Mouse (Mus musculus) T-helper 1 cell (primary cell): Measurements from ENCODE around the gene Spry1.

Experiments
- in situ Hi-C: fragments of 300-600 bp; cut with MboI, MseI; formaldehyde crosslinking; loops from one replicate; pipeline ENCODE4 v1.15.1; 2025; ENCODE audit warnings: high pct_unique_total_duplicates

Gene Spry1

GRCm38 (mm10) chr3:37640810-37641209 is 1.1 kb downstream of the Spry1 start:
- in situ Hi-C loops, result no loop called here

DNA sequence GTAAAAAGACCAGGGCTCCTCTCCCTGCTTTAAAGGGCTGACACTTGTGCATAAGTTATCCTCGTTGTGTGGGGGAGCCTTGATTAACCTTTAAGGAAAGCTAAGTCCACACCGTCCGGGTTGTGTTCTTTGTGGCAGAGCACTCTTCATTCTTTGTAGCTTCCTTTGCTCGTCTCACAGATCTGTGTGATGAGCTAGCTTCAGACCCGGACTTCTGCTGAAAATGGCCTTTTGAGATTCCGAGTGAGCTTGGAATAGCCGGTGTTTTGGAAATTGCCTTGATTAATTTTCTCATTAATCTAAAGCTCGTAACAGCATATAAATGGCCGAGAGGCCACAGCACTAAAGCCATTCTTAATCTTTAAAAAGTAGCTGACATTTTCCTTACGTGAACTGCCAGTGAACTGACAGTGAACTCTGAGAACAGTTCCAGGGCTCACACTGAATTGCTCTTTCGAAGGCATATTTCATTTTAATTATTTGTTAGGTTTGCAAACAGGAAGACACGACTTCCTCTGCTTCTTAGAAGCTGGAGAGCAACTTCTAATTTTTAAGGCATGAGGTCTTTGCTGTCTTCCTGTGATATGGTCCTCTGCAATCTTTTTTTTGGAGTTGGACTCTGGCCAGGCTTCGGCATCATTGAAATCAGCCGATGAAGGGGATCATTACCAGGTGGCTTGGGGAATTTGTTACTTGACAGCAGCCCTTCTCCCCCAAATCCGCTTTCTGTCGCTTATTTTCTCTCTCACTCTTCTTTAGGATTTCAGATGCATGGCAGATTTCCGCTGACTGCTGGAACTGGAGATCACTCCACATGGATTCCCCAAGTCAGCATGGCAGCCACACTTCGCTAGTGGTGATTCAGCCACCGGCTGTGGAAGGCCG is 2.3 kb downstream of the Spry1 start:
- in situ Hi-C loops, result no loop called here

GRCm38 (mm10) chr3:37642681-37643214 is 3.0 kb downstream of the Spry1 start:
- in situ Hi-C loops, result no loop called here

GRCm38 (mm10) chr3:37643411-37643810 is 3.7 kb downstream of the Spry1 start:
- in situ Hi-C loops, result no loop called here

DNA sequence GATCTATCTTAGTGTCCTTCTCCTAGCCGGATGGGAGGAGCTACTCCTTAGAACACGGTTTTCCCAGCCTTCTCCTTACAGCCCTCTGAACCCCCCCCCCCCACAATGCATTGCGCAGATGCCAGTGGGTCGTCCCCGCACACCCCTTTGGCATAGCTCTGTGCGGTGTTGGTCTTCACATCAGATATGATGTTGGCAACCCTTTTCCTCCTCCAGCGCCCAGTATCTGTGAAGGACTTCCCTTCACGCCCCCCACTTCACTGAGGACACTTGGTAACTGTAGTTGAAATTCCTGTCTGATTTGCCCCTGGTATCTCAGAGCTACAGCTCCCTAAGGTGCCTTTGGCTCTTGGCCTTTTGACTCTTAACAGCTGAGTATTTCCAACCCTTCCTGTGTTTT is 4.2 kb downstream of the Spry1 start:
- in situ Hi-C loops, result no loop called here

GRCm38 (mm10) chr3:37645061-37645460 is 5.3 kb downstream of the Spry1 start:
- in situ Hi-C loops, result no loop called here

GRCm38 (mm10) chr3:37646221-37646620 is 6.5 kb downstream of the Spry1 start:
- in situ Hi-C loops, result no loop called here

DNA sequence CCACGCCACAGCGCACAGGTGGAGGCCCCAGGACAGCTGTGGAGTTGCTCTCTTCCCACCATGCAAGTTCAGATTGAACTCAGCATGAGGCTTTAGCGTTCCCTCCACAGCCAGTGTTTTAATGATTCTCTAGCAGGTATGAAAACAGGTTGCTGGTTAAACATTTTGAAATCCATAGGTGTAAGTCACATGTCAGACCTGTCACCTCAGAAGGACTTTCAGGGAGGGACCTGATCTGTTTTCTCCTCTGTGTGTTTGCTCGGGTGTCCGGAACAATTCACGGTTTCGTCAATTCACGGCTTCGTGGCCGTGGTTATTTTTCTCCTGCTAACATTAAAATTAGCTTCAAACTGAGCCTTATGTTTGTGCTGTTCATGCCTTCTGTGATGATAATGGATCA is 7.5 kb downstream of the Spry1 start:
- in situ Hi-C loops, result no loop called here

DNA sequence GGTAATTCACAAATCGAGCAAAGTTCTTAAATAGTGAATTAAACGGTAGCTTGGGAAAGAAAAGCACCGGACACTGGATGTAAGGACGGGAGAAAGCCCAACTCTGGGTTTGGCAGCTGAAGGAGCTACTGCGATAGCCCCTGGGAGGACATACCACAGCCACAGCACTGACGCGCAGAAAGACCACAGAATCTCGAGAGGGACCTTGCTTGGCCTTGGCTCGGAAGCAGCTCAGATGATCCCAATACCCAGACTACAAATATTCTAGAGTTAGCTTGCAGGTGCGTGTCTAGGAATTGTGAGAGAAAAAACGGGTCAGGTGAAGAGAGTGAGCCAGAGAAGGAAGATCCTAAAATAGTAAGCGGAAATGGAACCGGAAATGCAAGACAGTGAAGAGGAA is 8.5 kb downstream of the Spry1 start:
- in situ Hi-C loops, result no loop called here

GRCm38 (mm10) chr3:37649281-37649680 is 9.5 kb downstream of the Spry1 start:
- in situ Hi-C loops, result no loop called here

DNA sequence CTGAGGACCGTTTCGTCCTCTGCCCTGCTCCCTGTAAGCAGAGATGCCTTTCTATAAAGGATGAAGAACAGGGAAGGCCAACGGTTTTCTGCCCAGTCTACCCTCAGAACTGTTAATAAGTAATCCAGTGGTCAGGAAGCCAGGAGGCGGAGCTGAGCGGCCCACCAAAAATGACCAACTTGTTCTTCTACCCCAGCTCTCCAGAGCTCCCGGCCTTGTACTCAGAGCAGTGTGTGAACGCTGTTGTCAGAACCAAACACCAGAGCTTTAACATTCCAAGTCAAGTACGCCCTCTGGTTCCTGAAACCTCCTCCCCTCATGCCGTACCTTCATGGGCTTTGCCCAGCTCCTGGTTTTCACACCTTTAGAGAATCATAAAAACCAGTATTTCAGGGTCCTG is 12.8 kb downstream of the Spry1 start:
- in situ Hi-C loops, result loop anchor here (10.0 to 25.0 kb wide), 3 partner anchors 178 to 515 kb away; partner anchors contain the start of gene Il2

DNA sequence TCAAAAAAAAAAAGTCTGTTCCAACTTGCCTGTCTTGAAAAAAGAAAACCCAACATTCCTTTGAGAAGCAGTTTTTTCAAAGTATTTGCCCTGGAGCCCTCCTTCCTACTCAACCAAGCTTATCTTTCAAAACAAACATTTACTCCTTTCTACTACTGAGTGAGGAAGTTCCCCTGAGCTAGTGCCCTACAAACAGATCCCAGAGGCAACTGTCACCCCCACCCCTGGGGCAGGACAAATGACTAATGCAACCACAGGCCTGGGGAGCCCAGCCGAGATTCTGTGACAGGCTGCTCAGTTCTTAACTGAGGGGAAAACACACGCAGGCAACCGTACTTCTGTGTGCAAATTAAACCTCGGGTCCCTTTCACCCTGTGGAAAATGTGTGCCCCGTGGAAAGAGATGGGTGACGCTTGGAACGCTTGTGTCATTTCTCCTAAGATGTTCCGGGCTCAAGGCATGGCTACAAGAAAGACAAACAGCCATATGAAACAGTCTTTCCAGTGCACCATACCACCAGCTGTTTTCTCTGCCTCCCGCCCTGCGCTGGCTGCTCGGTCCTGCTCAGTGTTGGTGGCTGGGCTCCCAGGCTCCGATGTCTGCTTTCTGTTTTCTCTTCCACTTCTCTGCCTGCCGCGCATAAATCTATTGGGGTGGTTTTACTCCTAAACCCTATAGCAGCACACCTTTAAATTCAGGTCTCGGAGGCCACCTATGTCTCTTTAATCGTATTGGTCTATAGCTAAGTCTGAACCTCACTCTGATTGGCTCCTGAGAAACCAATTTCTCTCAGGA is 14.4 kb downstream of the Spry1 start:
- in situ Hi-C loops, result loop anchor here (10.0 to 25.0 kb wide), 3 partner anchors 179 to 517 kb away; partner anchors contain the start of gene Il2

- in situ Hi-C loops, result loop anchor here (10.0 to 25.0 kb wide), 3 partner anchors 180 to 517 kb away; partner anchors contain the start of gene Il2
Measured at GRCm38 (mm10) chr3:37654787-37655186, 15.0 kb downstream of the Spry1 start.

DNA sequence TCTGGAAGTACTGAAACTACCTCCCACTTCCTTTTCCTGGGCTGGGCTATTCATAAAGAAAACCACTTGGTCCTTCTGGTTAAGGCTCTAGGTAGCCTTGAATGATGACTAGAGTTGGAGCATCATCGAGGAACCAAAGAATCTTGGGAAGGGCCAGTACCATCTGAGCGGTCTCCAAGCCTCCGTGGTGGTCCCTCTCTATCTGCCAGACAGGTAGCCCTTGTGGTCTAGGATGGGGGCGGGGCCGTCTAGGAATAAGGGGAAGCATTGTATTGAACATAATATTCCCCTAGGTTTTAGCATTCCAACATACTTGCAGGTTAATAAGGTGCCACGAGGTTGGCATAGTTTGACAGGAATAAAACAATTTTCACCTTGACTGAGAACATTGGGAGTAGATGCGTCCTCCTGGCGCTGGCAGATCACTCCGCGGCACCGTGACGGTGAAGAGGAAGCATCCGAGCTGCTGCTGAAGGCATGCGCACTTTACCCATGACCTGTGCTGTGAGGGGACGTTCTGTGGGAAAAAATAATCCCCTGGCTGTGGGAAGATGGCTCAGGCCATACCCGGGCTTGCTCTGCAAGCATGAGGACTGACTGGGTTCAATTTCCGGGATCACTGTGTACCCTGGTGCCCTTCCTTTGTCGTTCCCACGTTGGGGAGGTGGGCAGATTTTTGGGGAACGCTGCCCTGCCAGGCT is 16.3 kb downstream of the Spry1 start:
- in situ Hi-C loops, result loop anchor here (10.0 to 25.0 kb wide), 3 partner anchors 181 to 519 kb away; partner anchors contain the start of gene Il2

- in situ Hi-C loops, result loop anchor here (10.0 to 25.0 kb wide), 3 partner anchors 182 to 520 kb away; partner anchors contain the start of gene Il2
Measured at GRCm38 (mm10) chr3:37657009-37657408, 17.3 kb downstream of the Spry1 start.

GRCm38 (mm10) chr3:37658155-37658554 is 18.4 kb downstream of the Spry1 start:
- in situ Hi-C loops, result loop anchor here (10.0 to 25.0 kb wide), 3 partner anchors 183 to 521 kb away; partner anchors contain the start of gene Il2

- in situ Hi-C loops, result loop anchor here (10.0 to 25.0 kb wide), 3 partner anchors 185 to 522 kb away; partner anchors contain the start of gene Il2
Measured at GRCm38 (mm10) chr3:37659621-37660020, 19.9 kb downstream of the Spry1 start.

DNA sequence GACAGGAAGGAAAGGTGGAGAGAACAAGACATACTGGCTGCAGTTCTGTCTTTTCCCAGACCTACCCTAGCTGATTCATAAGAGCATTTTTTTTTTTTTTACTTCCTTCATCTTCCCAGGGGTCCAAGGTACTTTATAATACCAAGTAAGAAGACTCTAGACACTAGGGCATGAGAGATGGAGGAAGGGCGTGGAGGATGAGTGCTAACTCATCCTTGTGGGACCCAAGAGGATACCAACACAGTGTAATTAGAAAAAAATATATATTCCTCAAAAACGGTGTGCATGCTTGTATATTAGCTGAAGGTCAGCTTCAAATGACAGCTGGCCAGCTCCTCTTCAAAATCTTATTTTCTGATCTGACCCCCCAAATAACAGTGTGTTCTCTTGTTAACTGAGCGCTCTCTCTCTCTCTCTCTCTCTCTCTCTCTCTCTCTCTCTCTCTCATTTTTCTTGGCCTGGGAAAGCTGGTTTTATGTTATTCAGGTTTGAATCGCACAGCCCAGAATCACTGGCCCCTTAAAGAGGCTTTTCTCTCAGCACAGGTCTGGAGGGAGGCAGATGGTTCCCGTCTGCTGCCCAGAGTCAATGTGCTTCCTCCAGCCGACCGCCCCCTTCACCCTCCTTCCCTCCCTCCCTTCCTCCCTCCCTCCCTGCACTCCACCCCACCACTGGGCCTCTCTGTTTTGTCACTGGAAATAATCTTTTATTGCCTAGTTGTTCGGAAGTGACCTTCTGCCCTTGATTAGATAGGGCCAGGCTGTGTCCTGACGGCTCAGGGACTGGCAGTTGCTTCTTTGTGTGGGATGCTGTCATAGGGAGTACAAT is 26.8 kb downstream of the Spry1 start:
- in situ Hi-C loops, result loop anchor here (25.0 kb wide), 2 partner anchors 379 to 529 kb away; partner anchors contain the start of gene Il2

- in situ Hi-C loops, result loop anchor here (25.0 kb wide), 2 partner anchors 380 to 530 kb away; partner anchors contain the start of gene Il2
Measured at GRCm38 (mm10) chr3:37667119-37667467, 27.3 kb downstream of the Spry1 start.

GRCm38 (mm10) chr3:37667736-37668135 is 28.0 kb downstream of the Spry1 start:
- in situ Hi-C loops, result loop anchor here (25.0 kb wide), 2 partner anchors 380 to 530 kb away; partner anchors contain the start of gene Il2
